Mouse (Mus musculus): Measurements from ENCODE around the gene Sik1.

The Sik1 gene

DNA sequence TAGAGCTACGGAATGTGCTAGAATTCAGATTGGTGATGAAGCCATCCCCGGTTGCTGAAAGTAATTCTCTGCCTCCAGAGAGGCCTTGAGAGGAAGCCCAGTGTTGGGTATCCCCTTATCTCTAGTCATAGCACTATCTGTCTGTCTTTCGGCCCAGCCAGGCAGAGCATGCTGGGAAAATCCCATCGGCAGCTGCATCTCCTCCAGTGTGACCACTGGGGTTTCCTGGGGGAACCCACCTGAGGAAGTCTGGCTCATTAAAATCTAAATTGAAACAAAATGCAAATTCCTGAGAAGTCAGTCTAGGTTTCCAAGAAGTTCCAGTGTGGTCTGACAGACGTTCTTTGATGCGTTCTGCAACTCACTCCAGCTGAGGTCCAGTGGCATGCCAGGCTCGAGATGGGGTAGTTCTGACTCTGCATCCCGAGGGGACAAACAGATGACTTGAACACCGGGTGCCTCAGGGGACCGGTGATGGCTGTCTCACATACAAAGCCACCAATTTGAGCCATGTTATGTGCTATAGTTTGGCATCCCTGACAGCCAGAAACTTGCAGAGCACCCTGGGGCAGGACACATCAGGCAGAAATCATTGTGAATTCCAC lies 19.8 kb upstream of the Sik1 start:
- no peak for ATAC-seq (ENCODE audit: low TSS enrichment)

DNA sequence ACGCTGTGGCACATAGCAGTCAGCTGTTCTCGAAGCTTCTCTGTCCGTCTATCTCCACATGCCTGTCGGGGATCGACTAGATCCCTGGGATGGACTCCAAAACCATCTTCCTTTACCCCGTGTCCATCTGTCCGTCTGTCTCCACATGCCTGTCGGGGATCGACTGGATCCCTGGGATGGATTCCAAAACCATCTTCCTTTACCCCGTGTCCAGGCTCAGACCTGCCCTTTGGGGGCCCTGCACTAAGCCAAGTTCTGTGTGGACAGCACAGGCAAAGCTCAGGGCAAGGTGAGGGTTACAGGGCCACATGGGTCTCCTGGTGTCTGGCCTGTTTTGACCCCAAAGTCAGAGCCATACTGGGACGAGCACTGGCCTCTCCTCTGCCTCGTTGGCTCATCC lies 19.1 kb upstream of the Sik1 start:
- ATAC-seq (ENCODE audit: low TSS enrichment), result no peak

DNA sequence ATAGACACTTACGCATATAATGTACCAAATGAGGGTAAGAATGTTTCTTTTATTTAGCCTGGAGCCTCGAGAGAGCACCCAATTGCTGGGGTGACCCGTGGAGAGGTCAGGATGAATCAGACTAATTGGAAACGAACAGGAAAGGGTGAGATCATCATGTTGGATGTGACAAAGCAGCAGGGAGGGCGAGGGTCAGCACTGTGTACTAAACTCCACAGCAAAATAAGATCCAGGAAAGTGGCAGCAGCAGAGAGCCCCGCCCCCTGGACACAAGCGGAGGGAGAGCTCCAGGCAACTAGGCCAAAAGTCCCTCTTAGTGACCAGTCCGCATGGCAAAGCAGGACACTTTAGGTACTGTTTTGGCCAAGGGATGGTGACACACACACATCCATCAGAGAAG lies 18.4 kb upstream of the Sik1 start:
- no peak for ATAC-seq (ENCODE audit: low TSS enrichment)

DNA sequence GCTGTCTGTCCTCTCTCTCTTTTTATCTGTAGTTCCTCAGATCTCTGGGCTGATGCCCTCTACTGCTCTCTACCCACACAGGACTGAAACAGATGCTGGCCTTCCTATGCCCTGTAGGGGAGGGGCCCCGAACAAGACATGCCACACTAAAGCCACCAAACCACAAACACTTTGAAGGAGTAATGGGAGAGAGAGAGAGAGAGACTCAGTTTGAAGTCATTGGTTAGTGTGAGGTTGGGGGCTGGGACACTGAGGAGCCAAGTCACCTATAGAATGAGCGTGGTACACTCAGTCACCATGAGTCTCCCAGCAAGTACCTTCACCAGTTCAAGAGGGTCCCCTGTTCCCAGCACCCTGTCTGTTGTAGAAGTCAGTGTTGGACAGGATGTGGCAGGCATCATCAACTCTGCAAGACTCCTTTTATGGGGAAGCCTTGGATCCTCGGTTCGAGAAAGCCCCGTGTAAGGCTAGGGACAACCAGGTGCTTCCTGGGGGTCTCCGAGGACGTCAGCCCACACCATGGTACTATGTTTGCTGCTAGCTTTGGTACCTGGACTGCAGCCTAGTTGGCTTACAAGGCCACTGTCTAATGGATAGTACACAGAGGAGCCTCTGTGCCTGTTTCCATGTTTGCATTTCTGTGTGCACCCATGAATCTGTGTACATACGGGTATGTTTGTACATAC lies 17.7 kb upstream of the Sik1 start:
- no peak for ATAC-seq (ENCODE audit: low TSS enrichment)

DNA sequence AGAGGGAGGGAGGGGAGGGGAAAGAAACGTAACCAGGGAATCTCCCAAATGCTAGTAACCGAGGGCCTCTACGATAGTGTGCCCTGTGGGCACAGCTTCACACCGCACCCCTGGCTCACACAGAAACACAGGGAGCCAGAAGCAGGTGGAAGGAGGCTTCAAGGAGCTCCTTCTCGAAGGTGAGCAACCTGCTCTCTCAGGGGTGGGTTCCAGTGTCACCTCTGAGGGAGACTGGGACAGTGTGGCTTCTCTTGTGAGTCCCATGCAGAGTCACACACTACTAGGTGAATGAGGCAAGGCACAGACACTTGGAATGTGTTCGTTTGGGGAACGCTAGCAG lies 17.2 kb upstream of the Sik1 start:
- ATAC-seq (ENCODE audit: low TSS enrichment), result no peak

DNA sequence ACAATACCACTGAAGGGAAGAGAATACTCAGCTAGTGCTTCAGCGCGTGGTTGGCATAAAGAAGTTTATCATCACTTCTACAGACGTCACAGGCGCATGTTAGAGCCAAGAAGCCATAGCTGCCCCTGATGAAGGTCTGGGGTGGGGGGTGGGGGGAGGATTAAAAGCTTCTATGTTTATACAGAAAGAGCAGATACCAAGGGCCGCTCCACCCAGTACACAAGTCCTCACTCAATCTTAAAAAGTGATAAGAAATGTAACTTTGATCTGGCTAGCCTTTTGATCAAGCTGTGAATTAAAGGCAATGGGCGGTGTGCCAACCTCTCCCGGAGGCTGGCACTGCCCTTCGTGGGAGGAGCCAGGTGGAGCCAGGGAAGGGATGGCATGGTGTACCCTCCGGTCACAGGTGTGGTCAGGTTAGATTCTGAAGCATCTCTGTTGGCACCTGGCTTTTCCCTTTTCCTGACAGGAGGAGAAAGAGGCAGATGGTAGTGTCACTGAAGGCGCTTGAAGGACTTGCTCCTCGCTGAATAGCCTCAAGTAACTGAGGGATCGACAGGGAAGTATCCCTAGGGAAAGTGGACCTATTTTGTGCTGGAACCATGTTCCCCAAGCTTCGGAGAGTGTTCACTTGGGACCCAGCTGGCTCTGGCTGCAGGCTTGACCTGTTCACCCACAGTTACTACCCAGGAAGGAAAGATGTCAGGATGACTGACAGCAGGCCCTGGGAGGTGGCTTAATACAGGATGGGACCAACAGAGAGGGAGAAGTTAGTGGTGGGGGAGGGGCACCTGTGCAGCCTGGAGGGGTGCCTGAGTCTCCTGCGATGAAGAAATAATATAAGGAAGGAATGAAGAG lies 16.6 kb upstream of the Sik1 start:
- no peak for ATAC-seq (ENCODE audit: low TSS enrichment)

DNA sequence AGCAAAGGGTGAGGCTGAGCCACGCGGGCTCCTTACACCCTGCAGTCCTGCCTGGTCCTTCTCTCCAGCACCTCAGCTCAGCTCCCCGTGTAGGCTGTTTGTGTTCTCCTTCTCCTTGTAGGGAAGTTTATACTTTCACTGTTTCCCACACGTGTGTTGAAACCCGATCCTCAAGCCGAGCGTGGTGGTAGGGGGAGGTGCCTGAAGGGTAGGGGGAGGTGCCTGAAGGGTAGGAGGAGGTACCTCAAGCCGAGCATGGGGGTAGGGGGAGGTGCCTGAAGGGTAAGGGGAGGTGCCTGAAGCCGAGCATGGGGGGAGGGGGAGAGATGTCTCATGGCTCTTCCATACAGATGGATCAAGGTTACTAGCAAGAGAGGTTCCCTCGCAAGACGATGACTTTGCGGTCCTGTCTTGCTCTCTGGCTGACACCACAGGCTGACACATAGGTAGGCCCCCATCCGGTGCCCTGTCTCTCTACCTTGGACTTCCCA lies 15.4 kb upstream of the Sik1 start:
- no peak for ATAC-seq (ENCODE audit: low TSS enrichment)

DNA sequence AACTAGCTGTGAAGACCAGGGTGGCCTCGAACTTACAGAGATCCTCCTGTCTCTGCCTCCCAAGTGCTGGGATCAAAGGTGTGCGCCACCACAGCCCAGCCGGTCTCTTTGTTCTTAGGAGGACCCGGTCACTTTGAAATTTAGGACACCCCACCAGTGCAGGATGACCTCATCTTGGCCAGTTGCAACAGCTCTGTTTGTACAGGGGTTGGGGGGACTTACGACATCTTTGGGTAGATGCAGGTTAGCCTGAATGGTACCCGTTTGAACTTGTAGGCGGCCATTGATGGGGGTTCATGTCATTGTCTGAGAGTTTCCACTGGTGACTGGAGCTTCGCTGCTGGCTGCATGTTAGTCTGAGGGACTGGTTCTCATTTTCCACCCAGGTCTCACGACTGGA lies 14.8 kb upstream of the Sik1 start:
- no peak for ATAC-seq (ENCODE audit: low TSS enrichment)

DNA sequence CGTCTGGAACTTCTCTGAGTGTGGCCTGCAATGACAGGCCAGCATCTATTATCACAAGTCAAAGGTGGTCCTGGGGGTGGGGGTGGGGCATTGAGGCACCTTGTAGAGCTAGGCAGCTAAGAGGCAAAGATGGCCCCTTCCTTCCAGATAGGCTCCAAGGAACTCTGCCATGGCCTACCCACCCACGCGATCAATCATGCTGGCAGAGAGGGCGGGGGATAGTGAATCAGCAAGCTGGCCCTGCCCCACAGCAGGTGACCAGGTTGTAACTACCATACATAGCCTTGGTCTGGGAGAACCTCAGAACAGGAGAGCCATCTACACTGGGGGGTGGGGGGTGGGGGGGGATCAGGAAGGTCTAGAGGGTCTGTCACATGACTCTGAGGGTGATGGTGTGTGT lies 12.5 kb upstream of the Sik1 start:
- no peak for ATAC-seq (ENCODE audit: low TSS enrichment)

DNA sequence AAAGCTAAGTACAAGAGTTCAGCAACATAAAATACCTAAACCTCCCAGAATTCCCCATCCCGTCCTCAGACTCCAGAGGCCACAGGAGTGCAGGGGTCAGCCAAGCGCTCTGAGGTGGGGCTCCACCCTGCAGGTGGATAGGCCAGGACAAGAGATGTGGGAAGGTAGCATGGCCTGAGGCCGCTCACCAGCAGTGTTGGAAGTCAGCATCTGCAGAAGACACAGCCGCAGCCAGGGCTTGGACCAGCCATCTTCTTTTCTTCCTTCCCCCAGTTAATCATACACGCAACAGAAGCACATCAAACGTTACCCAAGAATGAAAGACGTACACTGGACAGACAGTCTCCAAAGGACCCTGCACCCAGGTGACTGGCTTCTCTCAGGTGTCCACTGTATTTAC lies 11.5 kb upstream of the Sik1 start:
- ATAC-seq (ENCODE audit: low TSS enrichment), result no peak

DNA sequence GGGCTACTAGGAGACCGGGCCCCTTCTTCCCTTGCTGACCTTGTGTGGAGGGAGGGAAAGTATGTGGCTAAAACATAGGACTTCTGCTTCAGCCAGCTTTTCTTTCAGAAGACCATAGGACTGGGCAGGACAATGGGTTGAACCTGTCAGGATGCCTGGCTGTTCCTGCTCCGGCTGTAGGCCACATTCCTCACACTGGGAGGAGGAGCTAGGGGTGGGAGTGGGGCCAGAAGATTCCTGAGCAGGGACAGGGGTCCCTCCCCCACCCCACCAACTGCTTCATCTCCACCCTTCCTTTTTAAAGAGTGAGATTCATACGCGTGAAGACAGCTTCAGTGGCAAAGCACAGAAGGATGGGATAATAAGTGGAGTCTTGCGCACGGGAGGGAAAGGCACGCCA lies 10.0 kb upstream of the Sik1 start:
- ATAC-seq (ENCODE audit: low TSS enrichment), result no peak

DNA sequence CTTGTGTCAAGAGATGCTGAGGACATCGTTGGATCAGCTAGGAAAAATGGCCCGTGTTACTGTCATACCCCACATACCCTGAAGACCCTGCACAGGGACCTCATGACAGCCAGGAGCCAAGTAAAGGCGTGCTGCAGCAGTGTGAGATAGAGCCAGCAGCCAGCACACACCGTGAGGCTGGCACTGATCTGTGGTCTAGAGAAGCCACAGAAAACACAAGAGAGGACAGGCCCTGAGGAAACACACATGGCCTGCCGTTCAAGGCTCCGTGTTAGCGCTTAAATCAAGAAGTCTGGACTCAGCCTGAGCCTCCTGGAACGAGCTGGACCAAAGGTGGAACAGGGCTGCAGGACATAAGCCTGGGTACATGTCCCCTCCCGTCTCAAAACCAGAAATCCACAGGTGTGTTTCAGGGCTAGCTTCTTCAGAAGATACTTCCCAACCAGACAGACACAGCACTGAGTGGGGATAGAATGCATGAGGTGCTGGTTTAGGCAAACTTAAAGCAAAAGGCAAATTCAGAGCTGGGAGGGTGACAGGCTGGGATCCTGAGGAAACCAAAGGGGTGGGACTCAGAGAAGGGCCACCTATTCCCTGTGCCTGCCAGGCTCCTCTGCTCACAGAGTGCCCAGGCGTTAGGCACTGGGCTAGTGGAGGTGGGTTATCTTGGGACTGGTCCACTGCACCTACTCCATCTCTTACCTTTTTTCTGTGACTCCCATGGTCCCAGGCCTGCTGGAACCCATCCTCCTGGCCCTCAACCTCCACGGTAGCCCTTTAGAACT lies 9.3 kb upstream of the Sik1 start:
- ATAC-seq (ENCODE audit: low TSS enrichment), result no peak

DNA sequence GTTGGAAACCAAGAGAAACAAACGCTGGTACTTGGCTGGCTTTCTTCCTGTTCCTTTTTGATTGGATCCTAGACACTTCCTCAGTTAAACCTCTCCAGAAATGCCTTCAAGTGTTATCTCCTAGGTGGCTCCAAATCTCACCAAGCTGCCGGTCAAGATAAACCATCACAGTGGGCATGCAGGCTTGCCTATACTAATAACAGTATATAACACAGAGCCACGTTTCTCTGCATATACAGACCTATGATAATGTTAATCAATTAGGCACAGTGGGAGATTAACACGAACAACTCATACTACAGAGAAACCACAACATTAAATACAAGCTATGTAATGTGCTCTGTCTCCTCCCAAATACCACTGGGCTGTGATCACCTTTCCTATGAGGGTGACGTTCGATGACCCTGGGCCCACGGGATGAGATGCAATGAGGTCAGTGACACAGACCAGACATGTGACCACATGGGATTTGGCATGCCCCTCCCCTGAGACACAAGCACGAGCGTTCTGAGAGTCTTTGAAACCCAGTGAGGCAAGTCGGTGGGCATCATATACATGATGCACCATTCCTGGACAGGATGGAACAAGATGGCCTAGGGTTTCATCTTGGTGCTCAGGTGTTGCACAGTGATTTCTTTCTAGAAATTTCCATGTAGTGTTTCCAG lies 7.7 kb upstream of the Sik1 start:
- no peak for ATAC-seq (ENCODE audit: low TSS enrichment)

DNA sequence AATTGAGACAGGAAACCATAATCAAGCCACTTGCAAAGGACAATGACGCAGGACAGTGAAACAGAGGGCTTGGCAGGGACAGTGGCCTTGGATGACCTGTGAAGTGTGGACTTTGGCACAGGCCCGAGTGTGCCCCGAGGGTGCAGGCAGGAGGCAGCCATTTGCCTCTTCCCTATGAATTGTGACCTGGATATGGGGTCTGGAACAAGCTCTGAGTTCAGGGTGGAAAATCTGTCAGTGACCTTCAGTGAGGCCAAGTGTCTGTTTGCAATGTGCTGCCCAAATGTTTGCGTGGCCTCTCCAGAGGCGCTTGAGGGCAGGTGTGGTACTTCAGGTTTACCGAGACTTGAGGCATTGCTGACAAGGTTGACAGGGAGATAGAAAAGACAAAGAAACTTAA lies 6.5 kb upstream of the Sik1 start:
- no peak for ATAC-seq (ENCODE audit: low TSS enrichment)

DNA sequence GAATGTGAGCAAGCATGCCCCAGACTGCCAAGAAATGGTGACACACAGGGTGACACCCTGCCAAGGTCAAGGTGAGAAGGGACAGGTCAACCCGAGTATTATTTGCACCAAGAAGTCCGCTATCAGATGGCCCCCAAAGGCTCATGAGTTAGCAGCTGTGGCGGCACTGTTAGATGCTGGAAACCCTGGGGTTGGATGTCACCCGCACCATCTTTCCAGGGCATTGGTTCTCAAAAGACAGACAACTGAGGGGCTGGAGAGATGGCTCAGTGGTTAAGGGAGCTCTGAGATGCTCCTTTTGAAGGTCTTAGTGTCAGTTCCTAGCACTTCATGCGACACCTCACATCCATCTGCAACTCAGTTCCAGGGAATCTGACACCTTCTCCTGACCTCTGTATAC lies 6.1 kb upstream of the Sik1 start:
- ATAC-seq (ENCODE audit: low TSS enrichment), result no peak

DNA sequence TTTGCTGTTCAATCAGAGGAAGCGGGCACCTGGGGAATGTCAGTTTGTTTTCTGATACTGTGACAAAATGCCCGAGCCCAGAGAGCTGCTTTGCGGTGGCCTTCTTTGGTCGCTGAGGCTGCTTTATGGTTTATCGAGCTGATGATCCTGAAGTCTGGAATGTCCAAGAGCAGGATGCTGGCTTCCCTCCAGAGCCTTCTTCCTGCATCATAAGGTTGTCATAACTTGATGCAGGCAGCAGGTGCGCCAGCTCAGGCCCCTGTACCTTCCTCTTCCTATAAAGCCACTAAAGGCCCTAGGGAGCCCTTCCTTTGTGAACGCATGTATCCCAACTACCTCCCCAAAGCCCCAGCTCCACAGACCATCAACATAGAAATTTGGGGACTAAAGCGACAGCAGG lies 5.3 kb upstream of the Sik1 start:
- ATAC-seq (ENCODE audit: low TSS enrichment), result no peak

DNA sequence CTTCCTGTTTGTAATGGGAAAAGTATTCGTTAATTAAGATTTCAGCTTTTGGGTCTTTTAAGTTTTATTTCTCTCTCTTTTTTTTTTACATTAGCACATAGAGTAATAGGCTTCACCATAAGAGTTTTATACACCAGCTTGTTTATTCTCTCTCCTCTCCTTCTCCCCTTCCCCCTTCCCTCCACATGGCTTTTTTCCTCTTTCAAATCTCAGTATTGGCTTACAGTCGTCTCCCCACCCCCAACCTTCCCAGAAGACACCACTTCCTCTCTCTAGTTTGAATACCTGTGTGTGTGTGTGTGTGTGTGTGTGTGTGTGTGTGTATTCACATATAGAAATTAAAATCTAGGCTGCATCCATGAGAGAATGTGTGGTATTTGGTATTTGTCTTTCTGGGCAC lies 3.8 kb upstream of the Sik1 start:
- no peak for ATAC-seq (ENCODE audit: low TSS enrichment)

DNA sequence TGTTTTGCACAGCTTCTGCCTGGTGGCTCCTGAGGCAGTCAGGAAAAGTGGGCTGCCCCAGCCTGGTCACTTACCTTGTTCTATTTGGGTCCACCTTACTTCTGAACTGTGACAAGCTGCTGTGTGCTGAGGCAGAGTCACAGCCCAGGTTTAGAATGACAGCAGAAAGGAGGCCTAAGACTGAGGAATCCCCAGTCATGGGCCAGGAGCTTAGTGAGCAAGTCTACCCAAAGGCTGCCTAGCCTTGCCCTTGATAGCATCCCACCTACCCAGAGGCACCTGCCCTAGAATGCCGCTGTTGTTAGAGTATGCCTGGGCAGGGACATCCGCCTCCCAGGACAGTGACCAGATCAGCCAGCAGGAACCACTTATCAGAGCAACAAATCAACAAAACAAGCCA lies 3.2 kb upstream of the Sik1 start:
- ATAC-seq (ENCODE audit: low TSS enrichment), result no peak

DNA sequence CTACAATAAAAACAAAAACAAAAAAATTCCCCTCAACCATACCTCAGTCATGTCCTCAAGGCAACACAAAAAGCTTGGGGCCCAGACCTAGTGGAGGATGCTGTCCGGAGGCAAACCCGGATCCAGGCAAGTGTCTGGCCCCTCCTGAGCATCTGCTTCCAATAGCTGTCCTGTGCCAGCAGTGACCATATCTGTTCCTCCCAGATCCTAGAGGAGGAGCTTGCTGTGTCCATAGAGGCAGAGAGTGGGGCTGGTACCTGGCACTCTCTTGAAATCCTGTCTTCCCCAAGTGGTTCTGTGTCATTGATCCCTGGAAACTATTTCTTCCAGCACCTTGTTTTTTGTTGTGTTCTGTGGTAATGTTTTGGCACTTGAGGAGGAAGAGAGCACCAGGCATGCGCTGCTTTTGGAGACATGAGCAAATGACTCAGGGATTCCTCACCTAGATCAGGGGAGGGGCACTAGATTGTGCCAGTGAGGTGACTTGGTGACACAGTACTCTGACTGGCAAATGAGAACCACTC lies 2.4 kb upstream of the Sik1 start:
- no peak for ATAC-seq (ENCODE audit: low TSS enrichment)

DNA sequence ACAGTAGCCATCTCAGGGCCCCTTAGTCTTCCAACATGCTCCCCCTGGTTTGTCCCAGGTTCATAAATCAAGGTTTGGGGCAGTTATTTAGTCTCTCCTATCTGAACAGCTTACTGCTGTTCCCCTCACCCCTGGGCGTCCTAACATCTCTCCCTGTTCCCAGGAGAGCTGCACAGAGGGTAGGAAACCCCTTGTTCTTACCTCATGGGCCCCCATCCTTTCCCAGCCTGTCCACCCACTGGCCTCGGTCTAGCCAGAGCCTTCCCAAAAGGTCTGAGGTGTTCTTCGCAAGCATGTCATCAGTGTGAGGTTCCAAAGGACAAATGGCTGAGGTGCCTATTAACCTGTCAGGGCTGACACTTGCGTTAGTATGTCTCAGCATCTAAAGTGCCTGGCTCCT lies 1.6 kb upstream of the Sik1 start:
- no peak for ATAC-seq (ENCODE audit: low TSS enrichment)

DNA sequence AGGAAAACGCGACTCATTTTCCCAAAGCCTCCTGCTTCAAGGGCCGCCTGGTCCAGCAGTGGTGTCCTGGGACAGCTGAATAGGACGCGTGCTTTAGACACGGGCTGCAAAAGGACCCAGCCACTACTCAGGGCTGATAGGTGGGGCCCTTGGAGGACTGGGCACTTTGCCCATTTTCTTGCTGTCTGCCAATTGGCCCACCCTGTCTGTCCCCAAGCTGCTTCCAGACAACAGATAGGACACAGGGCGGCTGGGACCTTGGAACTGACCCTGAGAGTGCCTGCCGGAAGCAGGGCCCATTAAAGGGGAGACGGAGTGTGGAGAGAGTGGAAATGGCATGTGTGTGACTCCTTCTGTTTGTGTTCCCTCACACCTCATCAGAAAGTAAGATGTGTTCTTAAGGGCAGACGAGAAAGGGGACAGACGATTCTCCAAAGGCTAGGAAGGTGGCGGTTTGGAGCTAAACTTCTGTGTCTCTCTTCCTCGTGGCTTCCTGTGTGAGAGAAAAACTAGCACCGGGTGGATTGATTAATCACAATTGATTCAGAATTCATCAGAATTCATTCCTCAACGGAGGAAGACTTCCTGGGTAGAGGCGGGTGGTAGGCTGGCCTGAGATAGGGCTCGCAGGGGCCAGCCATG lies 1.0 kb upstream of the Sik1 start:
- ATAC-seq (ENCODE audit: low TSS enrichment), result peak; percentile 22; the same call in 1 of the 2 replicates
